Mouse (Mus musculus) heart, postnatal 0 days (tissue): ENCODE results near the gene Nkd1.

Experiments used
- CTCF ChIP-seq: IDR thresholded peaks from 2 replicates; pipeline ENCODE4 v1.5.1; 2016; ENCODE audit warnings: antibody characterized with exemption, control low read depth, low read depth
- EP300 ChIP-seq: IDR thresholded peaks from 2 replicates; pipeline ENCODE4 v1.6.1; 2016; ENCODE audit warnings: antibody characterized with exemption, low read depth

GRCm38 (mm10) chr8:88542596-88543213, 21.6 kb downstream of the Nkd1 start:
- TF ChIP-seq CTCF (no peak), EP300 (no peak)
